Mouse (Mus musculus): Measurements from ENCODE around the gene G530012D18Rik. TPM values are rescaled to one million over a fixed set of nuclear protein-coding genes. Genes with fewer than 3 reads are reported as not detected.
"Not testable (repeated sequence)": the region's sequence is repeated elsewhere in the genome, so short reads cannot be mapped to it uniquely, and the experiment has no call there.

Gene G530012D18Rik
- polyA plus RNA-seq, 1 experiment from 2014 or later, result not detected

GRCm38 (mm10) chr1:85592526-85592925 is 17.1 kb downstream of the G530012D18Rik start:
- DNase-seq (ENCODE audit: extremely low spot score, low spot score); H3K36me3 ChIP-seq (replicated peaks); H3K27ac ChIP-seq; H3K4me1 ChIP-seq; H3K9me3 ChIP-seq; H3K27me3 ChIP-seq (ENCODE audit: poor library complexity, severe bottlenecking); H3K4me3 ChIP-seq: not testable (repeated sequence)
- WGBS, result 86% methylated on average over 8 of the region's 8 CpGs

GRCm38 (mm10) chr1:85598271-85599012 is 23.0 kb downstream of the G530012D18Rik start, which contains the start of gene Sp110:
Gene Sp110, minus strand, starts transcription at chr1:85598817.
- DNase-seq (ENCODE audit: extremely low spot score, low spot score); H3K4me3 ChIP-seq; H3K27me3 ChIP-seq (ENCODE audit: poor library complexity, severe bottlenecking); H3K9me3 ChIP-seq; H3K4me1 ChIP-seq; H3K36me3 ChIP-seq (replicated peaks); H3K27ac ChIP-seq: not testable (repeated sequence)
- 78% methylated on average over 17 of the region's 17 CpGs for WGBS

- H3K27ac ChIP-seq; DNase-seq (ENCODE audit: extremely low spot score, low spot score); H3K27me3 ChIP-seq (ENCODE audit: poor library complexity, severe bottlenecking); H3K9me3 ChIP-seq; H3K4me3 ChIP-seq; H3K36me3 ChIP-seq (replicated peaks); H3K4me1 ChIP-seq: not testable (repeated sequence)
- 78% methylated on average over 1 of the region's 5 CpGs for WGBS
These were observed 24.6 kb downstream of the G530012D18Rik start, which contains the start of gene Sp140 for GRCm38 (mm10) chr1:85600078-85600477. Gene Sp140, plus strand, starts transcription at chr1:85600378.

- not testable (repeated sequence) for H3K27ac ChIP-seq; H3K4me1 ChIP-seq; H3K36me3 ChIP-seq (replicated peaks); H3K9me3 ChIP-seq; DNase-seq (ENCODE audit: extremely low spot score, low spot score); H3K27me3 ChIP-seq (ENCODE audit: poor library complexity, severe bottlenecking); H3K4me3 ChIP-seq
- 64% methylated on average over 4 of the region's 4 CpGs for WGBS
These were observed 25.3 kb downstream of the G530012D18Rik start for GRCm38 (mm10) chr1:85600794-85601193.

GRCm38 (mm10) chr1:85604341-85604740 is 28.9 kb downstream of the G530012D18Rik start:
- H3K9me3 ChIP-seq; H3K36me3 ChIP-seq (replicated peaks); H3K4me1 ChIP-seq; H3K27ac ChIP-seq; H3K27me3 ChIP-seq (ENCODE audit: poor library complexity, severe bottlenecking); H3K4me3 ChIP-seq; DNase-seq (ENCODE audit: extremely low spot score, low spot score): not testable (repeated sequence)
- 80% methylated on average over 1 of the region's 1 CpGs for WGBS

GRCm38 (mm10) chr1:85608361-85608760 is 32.9 kb downstream of the G530012D18Rik start:
- not testable (repeated sequence) for H3K27me3 ChIP-seq (ENCODE audit: poor library complexity, severe bottlenecking); H3K4me3 ChIP-seq; H3K4me1 ChIP-seq; DNase-seq (ENCODE audit: extremely low spot score, low spot score); H3K27ac ChIP-seq; H3K36me3 ChIP-seq (replicated peaks); H3K9me3 ChIP-seq
- WGBS, result 86% methylated on average over 3 of the region's 4 CpGs

- not testable (repeated sequence) for H3K27ac ChIP-seq; DNase-seq (ENCODE audit: extremely low spot score, low spot score); H3K9me3 ChIP-seq; H3K4me3 ChIP-seq; H3K4me1 ChIP-seq; H3K27me3 ChIP-seq (ENCODE audit: poor library complexity, severe bottlenecking); H3K36me3 ChIP-seq (replicated peaks)
- no CpG with 5 or more reads among the region's 4 CpGs for WGBS
These were observed 35.1 kb downstream of the G530012D18Rik start for GRCm38 (mm10) chr1:85610581-85610980.

- H3K4me1 ChIP-seq; H3K27me3 ChIP-seq (ENCODE audit: poor library complexity, severe bottlenecking); H3K4me3 ChIP-seq; H3K27ac ChIP-seq; H3K36me3 ChIP-seq (replicated peaks); DNase-seq (ENCODE audit: extremely low spot score, low spot score): not testable (repeated sequence)
- H3K9me3 ChIP-seq, result peaks cover 14% of the 10 kb centered on the region; the same call in 1 of the 2 replicates
- WGBS, result 93% methylated on average over 3 of the region's 3 CpGs
These were observed 39.6 kb downstream of the G530012D18Rik start for GRCm38 (mm10) chr1:85615096-85615495.

GRCm38 (mm10) chr1:85615819-85616218 is 40.3 kb downstream of the G530012D18Rik start:
- not testable (repeated sequence) for H3K36me3 ChIP-seq (replicated peaks); DNase-seq (ENCODE audit: extremely low spot score, low spot score); H3K27me3 ChIP-seq (ENCODE audit: poor library complexity, severe bottlenecking); H3K4me3 ChIP-seq; H3K27ac ChIP-seq; H3K4me1 ChIP-seq
- H3K9me3 ChIP-seq, result peaks cover 12% of the 10 kb centered on the region; the same call in 1 of the 2 replicates
- WGBS, result 81% methylated on average over 3 of the region's 3 CpGs

- not testable (repeated sequence) for H3K4me3 ChIP-seq; H3K27me3 ChIP-seq (ENCODE audit: poor library complexity, severe bottlenecking); H3K4me1 ChIP-seq; H3K27ac ChIP-seq; DNase-seq (ENCODE audit: extremely low spot score, low spot score); H3K36me3 ChIP-seq (replicated peaks)
- WGBS, result 67% methylated on average over 4 of the region's 5 CpGs
- peaks cover 12% of the 10 kb centered on the region; the same call in 1 of the 2 replicates for H3K9me3 ChIP-seq
These were observed 41.7 kb downstream of the G530012D18Rik start for GRCm38 (mm10) chr1:85617161-85617560.

GRCm38 (mm10) chr1:85618689-85619088 is 43.2 kb downstream of the G530012D18Rik start:
- WGBS, result 67% methylated on average over 1 of the region's 1 CpGs
- DNase-seq (ENCODE audit: extremely low spot score, low spot score); H3K27me3 ChIP-seq (ENCODE audit: poor library complexity, severe bottlenecking); H3K4me1 ChIP-seq; H3K27ac ChIP-seq; H3K4me3 ChIP-seq; H3K36me3 ChIP-seq (replicated peaks): not testable (repeated sequence)
- peaks cover 12% of the 10 kb centered on the region; the same call in 1 of the 2 replicates for H3K9me3 ChIP-seq
